Mouse (Mus musculus): ENCODE data around the gene Gm20824. TPM values are rescaled to one million over a fixed set of nuclear protein-coding genes. Genes with fewer than 3 reads are reported as not detected.
"Not testable (repeated sequence)": the region's sequence is repeated elsewhere in the genome, so short reads cannot be mapped to it uniquely, and the experiment has no call there.

Gene Gm20824
- not detected in 2 replicates for polyA plus RNA-seq (2014; fragmentation: Nextera tagmentation; extraction: Ambion mirVana)

- not testable (repeated sequence) for H3K4me3 ChIP-seq (ENCODE audit: low read depth, low read length); H3K9me3 ChIP-seq (ENCODE audit: control insufficient read depth, low read length); H3K27me3 ChIP-seq (ENCODE audit: control insufficient read depth, insufficient read depth, low read length); ATAC-seq (ENCODE audit: insufficient read depth, low FRiP score, low TSS enrichment); H3K4me1 ChIP-seq (ENCODE audit: control insufficient read depth, insufficient read depth, low read length); H3K9ac ChIP-seq (ENCODE audit: low read length); H3K36me3 ChIP-seq (ENCODE audit: control insufficient read depth, insufficient read depth, low read length); H3K27ac ChIP-seq (ENCODE audit: low read depth, low read length); H3K4me2 ChIP-seq (ENCODE audit: low read depth); DNase-seq (ENCODE audit: low spot score)
- WGBS: no CpG with 5 or more reads among the region's 6 CpGs
Observed at GRCm38 (mm10) chrY:8257607-8258006, at the start of gene Gm20824. TSS of gene Gm20824 (plus strand) at chrY:8257907.

Other genes with a start within 250 kb of the Gm20824 start
- gene Gm20825, start 186.4 kb upstream of the Gm20824 start, polyA plus RNA-seq (2014; fragmentation: Nextera tagmentation; extraction: Ambion mirVana): not detected in 2 replicates